Mouse (Mus musculus) G1E-ER4 (cell line): ENCODE results near the gene Efcab8. TPM values are rescaled to one million over a fixed set of nuclear protein-coding genes. Genes with fewer than 3 reads are reported as not detected.

ENCODE experiments used
- GATA1 ChIP-seq: IDR thresholded peaks from one replicate; pipeline ENCODE4 v1.8.0; 2012; ENCODE audit warnings: low read length, inconsistent platforms
- polyA plus RNA-seq: library from polyadenylated mRNA; stranded (reverse); fragments of >175 nt; gene quantifications from 2 replicates; pipeline ENCODE4 v1.2.3, GENCODE M21; 2012

Efcab8 gene
- 0.06 and 0.09 TPM in 2 replicates for polyA plus RNA-seq

DNA sequence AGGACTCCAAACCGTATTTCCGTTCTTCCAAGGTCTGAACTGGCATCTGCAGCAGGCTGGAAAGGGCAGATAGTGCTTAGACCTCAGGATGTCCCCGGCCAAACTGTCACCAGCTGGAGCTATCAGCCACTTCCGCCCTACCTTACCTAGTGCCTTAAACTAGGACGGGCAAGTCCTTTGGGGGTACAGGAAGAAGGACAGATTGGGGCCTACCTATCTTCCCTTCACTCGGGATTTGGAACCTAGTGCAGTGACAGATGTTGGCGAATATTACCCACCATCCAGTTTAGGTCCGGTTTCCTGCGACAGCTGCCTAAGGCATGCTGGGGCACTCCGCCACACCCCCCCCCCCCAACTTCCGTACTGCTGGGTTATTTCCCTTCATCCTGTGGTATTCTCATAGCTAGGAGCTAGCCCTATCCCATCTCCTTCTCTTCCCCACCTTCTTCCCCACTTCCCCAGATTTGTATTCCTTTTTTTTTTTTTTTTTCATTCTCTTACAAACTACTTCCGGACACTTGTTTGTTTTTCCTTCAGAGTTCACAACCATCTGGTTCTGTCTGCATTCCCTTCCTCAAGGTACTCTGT, at the start of gene Efcab8:
Gene Efcab8 (plus strand): TSS at position 538 of the 588 bp plus-strand sequence.
- TF ChIP-seq GATA1: no peak

DNA sequence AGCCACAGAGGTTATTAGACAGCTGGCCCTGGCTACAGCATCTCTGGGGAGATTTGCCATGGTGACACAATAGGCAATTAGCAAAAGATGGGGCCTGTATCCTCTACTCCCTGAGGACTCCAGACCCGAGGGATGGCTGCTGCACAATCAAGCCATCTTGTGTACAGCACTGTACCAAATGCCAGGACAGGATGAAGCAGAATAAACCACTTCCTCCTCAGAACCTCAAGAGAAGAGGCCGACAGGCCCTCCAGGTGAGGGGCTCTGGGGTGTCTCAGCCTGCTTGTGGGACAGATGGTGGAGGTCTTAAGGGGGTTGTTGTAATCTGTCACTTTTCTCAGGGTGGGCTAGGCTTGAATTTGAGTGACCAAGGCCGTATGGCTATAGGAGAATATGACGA, 45.7 kb upstream of the Efcab8 start:
- TF ChIP-seq GATA1: no peak

DNA sequence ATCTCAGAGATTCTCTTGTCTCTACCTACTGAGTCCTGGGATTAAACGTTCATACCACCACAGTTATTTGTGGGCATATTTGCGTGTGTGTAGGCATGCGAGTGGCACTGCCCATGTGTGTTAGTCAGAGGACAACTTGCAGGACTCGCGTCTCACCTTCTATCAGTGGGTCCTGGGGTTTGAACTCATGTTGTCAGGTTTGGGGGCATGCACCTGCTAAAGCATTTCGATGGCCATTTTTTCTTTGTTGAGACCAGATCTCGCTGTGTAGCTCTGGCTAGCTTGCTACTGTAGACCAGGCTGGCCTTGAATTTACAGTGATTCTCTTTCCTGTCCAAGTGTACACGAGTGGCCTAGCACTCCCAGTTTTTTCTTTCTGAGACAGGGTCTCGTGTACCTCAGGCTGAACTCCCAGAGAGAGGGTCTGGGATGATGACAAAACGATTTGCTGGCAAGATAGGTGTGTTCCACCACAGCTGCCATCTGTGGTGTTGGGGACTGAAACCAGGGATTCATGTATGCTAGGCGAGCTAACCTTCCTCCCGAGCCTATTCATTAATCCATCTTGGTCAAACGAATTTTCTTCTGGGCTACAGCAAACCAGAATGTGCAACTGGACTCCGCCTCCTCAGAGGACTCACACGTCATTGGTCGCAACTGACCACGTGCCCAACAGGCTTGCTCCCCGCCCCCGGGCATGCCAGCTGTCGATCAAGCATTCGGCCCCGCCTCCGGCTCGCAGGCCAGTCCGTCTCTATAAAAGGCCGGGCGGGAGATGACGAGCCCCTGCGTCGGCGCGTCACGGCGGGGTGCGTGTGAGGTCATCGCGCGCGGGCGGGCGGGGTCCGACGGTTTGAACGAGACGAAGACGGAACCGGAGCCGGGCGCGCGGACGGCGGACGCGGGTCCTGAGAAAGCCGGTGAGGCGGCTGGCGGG, 39.0 kb upstream of the Efcab8 start, which contains the start of gene Mapre1:
Gene Mapre1 (plus strand): TSS at position 775 of the 937 bp plus-strand sequence.
- no peak for TF ChIP-seq GATA1

DNA sequence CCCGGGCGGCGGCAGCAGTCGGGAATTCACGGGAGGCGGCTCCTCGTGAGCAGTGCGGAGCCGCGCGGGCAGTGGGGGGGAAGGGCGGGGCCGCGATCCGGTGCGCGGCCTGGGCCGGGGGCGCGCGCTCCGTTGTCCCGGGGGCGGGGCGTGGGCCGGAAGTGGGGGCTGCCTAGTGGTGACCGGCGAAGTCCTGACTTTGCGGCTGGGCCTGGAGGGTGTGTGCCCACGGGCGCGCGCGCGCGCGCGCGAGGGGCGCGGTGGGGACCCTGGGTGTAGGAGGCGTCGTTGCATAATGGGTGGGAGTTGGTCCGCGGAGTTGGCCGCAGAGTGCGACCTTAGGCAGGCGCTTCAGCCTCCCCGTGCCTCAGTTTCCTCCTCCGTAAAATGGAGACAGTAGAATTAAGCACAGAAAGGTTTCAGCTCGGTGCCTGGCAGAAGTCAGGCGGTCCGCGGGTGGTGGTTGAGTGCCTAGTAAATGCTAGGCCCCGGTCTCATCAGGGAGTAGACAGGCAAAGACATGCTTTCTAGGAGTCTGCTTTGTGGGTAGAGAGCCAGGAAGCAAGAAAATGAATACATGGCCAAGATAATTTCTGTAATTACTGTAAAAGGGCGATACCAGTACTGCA, 38.2 kb upstream of the Efcab8 start:
- no peak for TF ChIP-seq GATA1

DNA sequence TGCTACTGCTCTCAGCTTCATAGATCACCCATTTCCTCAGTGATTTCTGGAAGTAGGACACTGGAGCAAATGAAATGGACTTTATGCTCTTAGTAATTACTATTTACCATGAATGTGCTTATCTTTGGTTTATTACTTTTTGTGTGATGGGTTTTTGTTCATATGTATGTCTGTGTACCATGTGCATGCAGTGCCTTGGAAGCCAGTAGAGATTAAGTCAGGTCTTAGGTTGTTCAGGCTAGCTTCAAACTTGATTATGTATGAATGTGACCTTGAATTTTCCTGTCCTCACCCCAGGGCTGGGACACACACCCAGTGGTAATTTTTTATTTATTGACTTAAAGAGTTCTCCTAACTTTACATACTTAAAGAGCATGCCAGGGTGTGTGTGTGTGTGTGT, 31.7 kb upstream of the Efcab8 start:
- no peak for TF ChIP-seq GATA1

DNA sequence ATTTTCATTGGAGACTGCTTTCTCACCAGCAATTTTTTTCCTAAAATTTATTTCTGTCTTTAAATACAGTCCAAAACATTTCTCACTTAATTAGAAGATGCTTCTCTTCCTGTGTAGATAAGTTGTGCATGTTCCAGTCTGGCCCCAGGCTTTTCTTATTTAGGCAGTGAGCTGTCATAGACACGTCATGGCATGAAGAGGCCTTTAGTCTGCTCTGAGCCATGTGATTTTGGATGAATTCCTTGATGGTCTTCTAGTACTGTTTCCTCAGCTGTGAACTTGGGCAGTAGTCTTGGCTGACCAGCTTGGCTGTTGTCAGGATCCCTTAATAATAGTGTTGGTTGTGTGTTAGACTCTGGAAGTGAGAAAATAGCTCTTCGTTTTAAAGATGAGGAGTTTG, 29.4 kb upstream of the Efcab8 start:
- TF ChIP-seq GATA1: no peak

DNA sequence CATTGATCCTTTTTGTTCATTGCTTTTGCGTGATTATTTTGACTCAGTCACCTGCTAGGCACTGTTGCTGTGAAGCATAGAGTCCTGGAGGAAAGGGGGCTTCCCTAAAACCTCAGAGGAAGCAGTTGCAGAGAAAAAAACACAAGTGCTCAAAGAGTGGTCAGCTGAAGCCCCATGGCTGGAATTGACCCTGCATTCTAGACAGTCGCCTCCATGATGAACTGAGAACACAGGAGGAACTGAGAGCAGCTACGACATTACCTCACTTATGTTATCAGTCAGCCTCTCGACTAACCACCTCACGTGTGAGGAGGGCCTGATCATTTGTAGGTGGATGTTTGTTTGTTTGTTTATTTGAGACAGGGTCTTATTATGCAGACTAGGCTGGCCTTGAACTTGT, 17.6 kb upstream of the Efcab8 start:
- TF ChIP-seq GATA1: no peak

DNA sequence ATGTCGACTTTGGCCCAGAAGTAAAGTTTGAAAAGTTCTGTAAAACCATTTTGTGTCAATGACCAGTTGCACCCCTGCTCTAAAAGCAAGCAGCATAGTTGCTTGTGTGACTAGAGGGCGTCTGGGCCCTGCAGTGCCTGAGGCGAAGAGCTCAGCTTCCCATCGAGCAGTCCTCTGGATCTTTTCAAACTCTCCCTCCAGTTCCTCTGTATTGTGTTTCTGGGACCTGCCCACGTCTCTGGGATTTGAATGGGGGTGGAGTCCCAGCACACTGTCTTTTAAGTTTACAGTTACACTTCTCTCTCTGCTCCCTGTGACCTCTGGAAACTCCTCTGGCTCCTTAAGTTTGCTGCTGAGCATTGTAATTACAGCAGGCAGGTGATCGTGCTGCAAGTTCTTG, 12.2 kb upstream of the Efcab8 start:
- no peak for TF ChIP-seq GATA1

GRCm38 (mm10) chr2:153768881-153769280, 10.8 kb upstream of the Efcab8 start:
- TF ChIP-seq GATA1: no peak

- TF ChIP-seq GATA1: no peak
Observed at GRCm38 (mm10) chr2:153772950-153773349, 6.8 kb upstream of the Efcab8 start.

DNA sequence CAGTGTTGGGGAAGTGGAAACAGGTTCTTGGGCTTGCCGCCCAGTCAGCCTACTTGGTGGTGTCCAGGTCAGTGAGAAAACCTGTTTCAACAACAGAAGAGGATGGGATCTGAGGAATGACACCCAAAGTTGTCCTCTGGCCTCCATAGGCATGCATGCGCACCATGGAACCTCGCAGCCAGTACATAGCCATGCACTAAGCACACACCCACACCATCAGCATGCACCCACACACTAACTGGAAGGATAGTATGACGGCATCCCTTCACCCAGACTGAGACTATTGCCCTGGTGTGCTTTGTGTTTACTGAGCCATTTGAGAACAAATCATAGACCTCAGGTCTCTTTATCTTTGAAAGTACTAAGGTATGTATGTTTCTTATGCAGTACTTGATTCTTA, 4.3 kb upstream of the Efcab8 start:
- no peak for TF ChIP-seq GATA1

DNA sequence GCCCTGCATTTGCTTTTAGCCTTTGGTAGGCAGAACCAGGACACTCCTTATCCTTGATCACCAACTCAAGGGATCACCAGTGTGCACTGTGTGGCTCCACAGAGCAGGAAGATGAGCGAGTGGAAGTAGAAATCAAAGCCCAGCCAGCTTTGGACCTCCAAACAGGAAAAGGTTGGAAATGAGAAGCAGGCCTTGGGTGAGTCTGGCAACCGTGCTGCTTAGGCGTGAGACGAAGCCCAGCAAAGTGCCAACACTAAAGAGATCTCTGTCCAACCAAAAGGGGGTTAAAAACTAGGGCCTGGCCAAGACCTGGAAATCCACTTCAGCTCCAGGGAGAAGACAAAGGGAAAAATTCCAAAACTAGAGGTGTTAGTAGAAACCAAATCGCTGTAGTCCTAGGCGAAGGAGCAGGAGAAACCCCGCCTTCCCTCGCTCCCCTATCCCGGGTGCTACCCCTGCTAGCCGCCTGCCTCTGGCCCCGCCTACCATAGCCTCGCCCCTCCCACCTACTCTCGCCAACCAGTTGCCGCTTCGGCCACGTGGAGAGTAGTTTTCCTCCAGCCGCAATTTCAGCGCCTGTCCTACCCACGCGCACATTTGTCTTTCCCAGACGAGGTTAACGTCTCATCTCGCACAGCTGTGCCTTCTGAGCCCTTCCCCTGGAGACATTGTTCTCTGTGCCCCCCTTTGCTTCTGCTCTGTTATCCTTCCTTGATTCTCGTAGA, 931 bp upstream of the Efcab8 start:
- TF ChIP-seq GATA1: no peak

DNA sequence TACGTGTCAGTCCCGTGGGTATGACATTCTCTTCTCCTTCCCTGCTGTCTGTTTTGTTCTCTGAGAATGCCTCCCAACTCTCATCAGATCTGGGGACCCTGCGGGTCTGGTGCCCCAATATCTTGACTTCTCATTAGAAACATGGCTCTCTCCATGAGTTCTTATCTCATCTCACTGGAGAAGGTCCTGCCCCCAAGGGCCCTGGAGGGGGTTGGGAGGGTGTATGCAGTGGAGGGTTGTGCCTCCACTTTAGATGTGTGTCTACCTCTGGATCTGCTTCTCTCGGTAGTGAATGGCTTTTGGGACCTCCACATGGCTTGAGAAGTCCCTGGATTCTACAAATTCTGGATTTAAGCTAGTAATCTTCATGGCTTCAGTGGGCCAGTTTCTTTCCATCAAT, 1.4 kb downstream of the Efcab8 start:
- TF ChIP-seq GATA1: no peak

- TF ChIP-seq GATA1: no peak
Observed at GRCm38 (mm10) chr2:153784668-153785067, 4.9 kb downstream of the Efcab8 start.

DNA sequence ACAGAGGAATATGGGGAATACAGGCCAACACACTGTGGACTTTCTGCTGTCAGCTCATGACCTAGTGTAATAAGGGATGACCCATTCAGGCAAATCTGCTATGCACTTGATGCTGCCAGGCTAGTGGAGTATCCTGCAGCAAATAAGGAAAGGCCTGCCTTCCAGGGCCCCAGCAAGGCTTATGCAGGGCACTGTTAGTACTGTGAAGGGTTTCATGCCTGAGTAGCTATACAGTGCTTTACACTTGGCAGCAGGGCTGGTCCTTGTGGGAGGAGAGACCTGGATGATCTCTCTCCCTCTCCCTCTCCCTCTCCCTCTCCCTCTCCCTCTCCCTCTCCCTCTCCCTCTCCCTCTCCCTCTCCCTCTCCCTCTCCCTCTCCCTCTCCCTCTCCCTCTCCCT, 13.6 kb downstream of the Efcab8 start:
- TF ChIP-seq GATA1: no peak

DNA sequence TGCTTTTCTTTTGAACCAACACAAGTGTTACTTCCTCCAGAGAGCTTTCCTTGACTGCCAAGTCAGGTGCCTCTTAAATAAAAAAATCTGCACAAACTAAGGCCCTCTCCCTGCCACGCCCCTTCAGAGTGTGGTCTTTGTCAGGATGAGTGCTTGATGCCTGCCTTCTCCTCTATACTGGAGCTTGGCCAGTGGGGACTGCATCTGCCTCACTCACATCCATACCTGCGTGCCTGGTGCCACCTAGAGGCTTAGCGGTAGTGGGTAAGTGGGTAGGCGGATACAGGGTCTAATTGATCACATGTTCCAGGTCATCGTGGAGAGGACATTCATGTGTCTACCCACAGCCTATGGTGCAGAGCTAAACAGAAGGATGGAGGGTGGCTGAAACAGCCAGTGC, 15.4 kb downstream of the Efcab8 start:
- TF ChIP-seq GATA1: no peak
